Mouse (Mus musculus): ENCODE measurements around the gene Znrf2.

DNA sequence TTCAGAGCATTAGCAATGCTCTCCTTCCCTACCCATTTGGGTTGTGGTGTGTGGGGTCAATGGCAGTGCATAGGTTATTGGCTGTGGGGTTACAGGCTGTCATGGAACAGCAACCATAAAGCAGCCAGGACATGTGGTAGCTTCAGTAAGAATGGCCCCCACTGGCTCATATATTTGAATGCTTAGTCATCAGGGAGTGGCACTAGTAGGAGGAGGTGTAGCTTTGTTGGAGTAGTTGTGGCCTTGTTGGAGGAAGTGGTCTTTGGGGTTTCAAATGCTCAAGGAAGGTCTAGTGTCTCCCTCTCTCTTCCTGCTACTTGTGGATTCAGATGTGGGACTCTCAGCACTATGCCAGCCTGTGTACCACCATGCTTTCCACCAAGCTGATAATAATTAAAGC lies 41.0 kb upstream of the Znrf2 start:
- TF ChIP-seq CTCF (IDR thresholded peaks at IDR 0.05) (no peak), POLR2A (IDR thresholded peaks at IDR 0.05; ENCODE audit: insufficient read depth, low read depth, low read length) (no peak), EP300 (IDR thresholded peaks at IDR 0.05; ENCODE audit: insufficient read depth, low read depth, low read length) (no peak)
